Mouse (Mus musculus) hindbrain, embryonic 14.5 days (tissue): Measurements from ENCODE around the gene 5530401A14Rik. TPM values are rescaled to one million over a fixed set of nuclear protein-coding genes. Genes with fewer than 3 reads are reported as not detected.

ENCODE experiments used
- ATAC-seq: fragments of 200-750 bp; cut with Nextera tagmentation; 2 replicates; pipeline ENCODE4 v1.8.0; 2017; ENCODE audit warnings: moderate number of reproducible peaks, mild to moderate bottlenecking, moderate TSS enrichment, moderate library complexity; ENCODE audit not compliant: low FRiP score
- DNase-seq: peaks from one replicate; pipeline ENCODE4 v3.0.0-alpha.2; 2015; ENCODE audit warnings: low spot score
- H3K27ac ChIP-seq: fragments of 300-500 bp; sonication (generic); 2 replicates; pipeline ENCODE4 v1.5.1; 2014; ENCODE audit warnings: mild to moderate bottlenecking, moderate library complexity
- H3K27me3 ChIP-seq: fragments of 300-500 bp; sonication (generic); 2 replicates; pipeline ENCODE4 v1.6.1; 2014; ENCODE audit warnings: mild to moderate bottlenecking, low read length, mixed read lengths; ENCODE audit not compliant: control insufficient read depth, insufficient read depth
- H3K36me3 ChIP-seq: fragments of 300-500 bp; sonication (generic); replicated peaks from 2 replicates; pipeline ENCODE4 v1.6.1; 2014; ENCODE audit not compliant: control insufficient read depth, insufficient read depth
- H3K4me1 ChIP-seq: fragments of 300-500 bp; sonication (generic); replicated peaks from 2 replicates; pipeline ENCODE4 v1.6.1; 2014; ENCODE audit warnings: antibody characterized with exemption, low read length, mixed read lengths; ENCODE audit not compliant: control insufficient read depth, insufficient read depth
- H3K4me2 ChIP-seq: fragments of 300-500 bp; sonication (generic); replicated peaks from 2 replicates; pipeline ENCODE4 v1.6.1; 2014; ENCODE audit warnings: mild to moderate bottlenecking, moderate library complexity
- H3K4me3 ChIP-seq: fragments of 300-500 bp; sonication (generic); replicated peaks from 2 replicates; pipeline ENCODE4 v1.5.1; 2014; ENCODE audit warnings: mild to moderate bottlenecking, low read length
- H3K9ac ChIP-seq: fragments of 300-500 bp; sonication (generic); 2 replicates; pipeline ENCODE4 v1.6.1; 2014
- H3K9me3 ChIP-seq: fragments of 300-500 bp; sonication (generic); 2 replicates; pipeline ENCODE4 v1.6.1; 2016; ENCODE audit warnings: low read length; ENCODE audit not compliant: control insufficient read depth
- whole genome bisulfite sequencing: fragments of 180-500 bp; shearing (Covaris S2); extraction: QIAGEN DNeasy Blood & Tissue Kit; methylation state at CpG from one replicate; pipeline ENCODE4 v1.1.7; 2014; 5-methylcytosine and 5-hydroxymethylcytosine counted together
- polyA plus RNA-seq: library from polyadenylated mRNA; unstranded; fragments of >200 nt; fragmentation: Nextera tagmentation; extraction: Ambion mirVana; gene quantifications from 2 replicates; pipeline ENCODE4 v1.2.1, GENCODE M21; 2014

Gene 5530401A14Rik
- polyA plus RNA-seq, 1 experiment from 2014 or later: 0.91 TPM

DNA sequence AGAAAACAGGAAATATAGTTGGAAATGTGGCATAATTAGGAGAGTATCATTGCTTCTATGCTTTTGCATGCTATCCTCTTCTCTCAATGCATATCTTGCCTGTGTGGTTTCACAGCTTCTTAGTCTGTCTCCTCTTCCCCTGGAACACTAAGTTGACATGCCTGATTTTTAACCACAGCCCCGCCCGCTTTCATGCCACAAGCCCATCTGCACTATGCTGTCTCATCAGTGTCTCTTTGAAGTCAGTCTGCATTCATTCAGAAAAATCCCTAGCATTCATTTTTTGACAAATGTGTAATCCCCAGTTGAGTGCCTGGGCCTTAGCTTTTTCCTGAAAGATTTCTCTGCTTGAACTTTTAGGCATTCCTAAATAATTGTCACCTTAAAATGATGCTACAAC, 62.6 kb downstream of the 5530401A14Rik start:
- Histone ChIP-seq H3K4me1 (no peaks in the 10 kb centered on the region; the same call in 1 of the 2 replicates), H3K9me3 (0 out of 2 replicates have a peak, but pooled peaks cover 3% of the 10 kb centered on the region), H3K36me3 (no peaks in the 10 kb centered on the region), H3K4me3 (no peak overlapping the region), H3K27me3 (no peaks in the 10 kb centered on the region), H3K9ac (no peak overlapping the region), H3K27ac (no peak overlapping the region), H3K4me2 (no peak overlapping the region)
- WGBS: 87% methylated on average over 2 of the region's 2 CpGs
- DNase-seq: no peak
- no peak for ATAC-seq

DNA sequence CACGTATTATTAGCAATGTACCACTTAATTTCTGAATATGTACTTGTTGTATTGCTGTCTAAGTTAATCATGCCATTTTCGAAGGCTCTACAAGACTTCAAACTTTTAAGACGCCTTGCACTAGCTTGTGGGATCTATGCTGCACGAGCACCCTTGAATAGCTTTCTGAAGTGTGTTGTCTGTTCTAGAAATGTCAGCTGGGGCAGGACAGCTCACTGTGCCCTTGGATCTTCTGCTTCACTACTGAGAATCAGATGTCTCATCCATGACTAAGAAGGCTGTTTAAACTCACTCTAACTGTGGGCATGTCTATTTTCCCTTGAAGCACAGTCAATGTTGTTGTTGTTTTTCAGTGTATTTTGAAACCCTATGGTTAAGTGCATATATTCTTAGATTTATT, 63.2 kb downstream of the 5530401A14Rik start:
- WGBS: 93% methylated on average over 4 of the region's 4 CpGs
- no peak for DNase-seq
- 0 out of 2 replicates have a peak, but pooled peaks cover 3% of the 10 kb centered on the region for H3K9me3 ChIP-seq
- no peak overlapping the region for H3K4me3 ChIP-seq
- H3K4me1 ChIP-seq: no peaks in the 10 kb centered on the region; the same call in 1 of the 2 replicates
- no peaks in the 10 kb centered on the region for H3K27me3 ChIP-seq
- no peak overlapping the region for H3K4me2 ChIP-seq
- no peak for ATAC-seq
- H3K36me3 ChIP-seq: no peaks in the 10 kb centered on the region
- no peak overlapping the region for H3K27ac ChIP-seq
- no peak overlapping the region for H3K9ac ChIP-seq

DNA sequence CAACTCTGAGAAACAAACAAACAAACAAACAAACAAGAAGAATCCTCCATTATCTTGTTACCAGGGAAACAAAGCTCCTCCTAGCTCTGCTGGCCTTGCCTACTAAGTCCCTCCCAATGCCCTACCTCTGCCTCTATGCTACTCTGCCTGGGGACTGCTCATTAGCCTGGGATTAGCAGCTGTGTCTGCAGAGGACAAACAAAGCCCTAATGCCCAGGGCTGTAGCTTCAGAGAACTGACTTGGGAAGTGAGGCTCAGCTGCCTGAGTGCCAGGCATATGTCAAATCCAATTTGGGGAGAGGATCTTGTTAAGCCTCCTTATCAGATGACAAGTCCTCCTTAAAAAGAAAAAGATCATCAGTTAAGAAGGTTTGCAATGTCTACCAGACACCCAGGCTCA, 65.9 kb downstream of the 5530401A14Rik start:
- Histone ChIP-seq H3K36me3 (no peaks in the 10 kb centered on the region), H3K4me3 (no peak overlapping the region), H3K27ac (no peak overlapping the region), H3K4me2 (no peak overlapping the region), H3K9ac (no peak overlapping the region), H3K4me1 (no peaks in the 10 kb centered on the region; the same call in 1 of the 2 replicates), H3K9me3 (no peaks in the 10 kb centered on the region), H3K27me3 (no peaks in the 10 kb centered on the region)
- no peak for ATAC-seq
- DNase-seq: no peak

DNA sequence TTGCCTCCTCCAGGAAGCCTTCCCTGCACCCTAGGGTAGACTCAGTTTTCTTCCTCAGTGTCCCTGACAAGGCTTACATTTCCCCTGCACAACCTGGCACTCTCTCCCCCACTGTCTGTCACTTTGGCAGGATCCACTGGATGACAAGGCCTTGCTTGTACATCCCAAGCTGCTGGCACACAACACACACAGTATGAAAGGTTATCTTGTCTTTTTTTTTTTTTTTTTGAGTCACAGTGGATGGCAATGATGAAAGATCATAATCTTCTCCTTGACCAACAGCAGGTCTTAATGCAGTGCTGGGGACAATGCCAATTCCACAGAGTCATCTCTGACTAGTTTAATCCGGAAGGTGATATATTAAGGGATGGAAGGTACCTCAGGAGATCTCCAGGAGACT, 77.0 kb downstream of the 5530401A14Rik start:
- DNase-seq: no peak
- Histone ChIP-seq H3K4me1 (no peaks in the 10 kb centered on the region), H3K9me3 (no peaks in the 10 kb centered on the region), H3K4me3 (no peak overlapping the region), H3K36me3 (no peaks in the 10 kb centered on the region), H3K9ac (no peak overlapping the region), H3K27me3 (no peaks in the 10 kb centered on the region), H3K27ac (no peak overlapping the region), H3K4me2 (no peak overlapping the region)
- no peak for ATAC-seq
- 86% methylated on average over 1 of the region's 1 CpGs for WGBS

DNA sequence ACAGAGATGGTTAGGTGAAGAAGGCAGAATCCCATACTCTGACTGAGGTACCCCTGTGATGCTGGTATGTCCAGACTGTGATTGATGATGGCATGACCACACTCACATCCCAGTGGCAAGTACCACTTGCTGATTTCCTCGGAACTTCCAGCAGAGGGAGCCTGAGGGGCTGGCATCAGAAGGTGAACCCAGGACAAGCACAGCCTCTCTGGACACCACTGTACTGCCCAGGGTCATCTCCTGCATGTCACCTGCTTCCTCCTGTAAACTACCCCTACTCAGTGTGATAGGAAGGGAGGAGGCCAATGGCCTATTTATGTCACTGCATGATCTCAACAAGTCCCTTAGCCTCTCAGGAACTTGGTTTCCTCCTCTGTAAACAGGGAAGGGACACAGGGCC, 80.5 kb downstream of the 5530401A14Rik start:
- H3K27me3 ChIP-seq: no peaks in the 10 kb centered on the region
- H3K9me3 ChIP-seq: no peaks in the 10 kb centered on the region
- ATAC-seq: no peak
- H3K27ac ChIP-seq: no peak overlapping the region
- H3K9ac ChIP-seq: no peak overlapping the region
- no peak for DNase-seq
- H3K4me2 ChIP-seq: no peak overlapping the region
- no peak overlapping the region for H3K4me3 ChIP-seq
- H3K36me3 ChIP-seq: no peaks in the 10 kb centered on the region
- 0% methylated on average over 1 of the region's 1 CpGs for WGBS
- no peaks in the 10 kb centered on the region for H3K4me1 ChIP-seq

DNA sequence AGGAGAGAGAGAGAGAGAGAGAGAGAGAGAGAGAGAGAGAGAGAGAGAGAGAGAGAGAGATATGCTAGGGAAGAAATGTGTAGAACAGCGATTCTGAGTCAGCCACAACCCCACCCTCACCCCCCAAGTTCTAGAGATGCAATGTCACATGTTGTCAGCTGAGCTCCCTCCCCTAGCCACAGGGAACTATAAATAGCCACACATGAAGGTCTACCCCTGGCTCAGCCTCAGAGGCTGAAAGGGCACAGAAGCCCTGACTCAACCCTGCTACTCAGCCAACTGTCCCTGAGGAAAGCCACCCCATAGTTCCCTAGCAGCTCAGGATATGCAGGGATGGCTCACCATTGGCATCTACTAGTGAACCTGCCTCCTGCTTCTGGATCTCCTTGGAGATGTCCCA, 81.7 kb downstream of the 5530401A14Rik start:
- Histone ChIP-seq H3K27me3 (no peaks in the 10 kb centered on the region), H3K4me1 (no peaks in the 10 kb centered on the region), H3K9me3 (no peaks in the 10 kb centered on the region), H3K4me3 (no peak overlapping the region), H3K36me3 (no peaks in the 10 kb centered on the region), H3K27ac (no peak overlapping the region), H3K4me2 (no peak overlapping the region), H3K9ac (no peak overlapping the region)
- DNase-seq (no peak), ATAC-seq (no peak)
- 100% methylated on average over 1 of the region's 1 CpGs for WGBS

Other genes starting within 250 kb of the 5530401A14Rik start
- gene Asic2, start 107.8 kb downstream of the 5530401A14Rik start, polyA plus RNA-seq: 12.4 and 14.7 TPM in 2 replicates
- 0.78 TPM in 1 of 2 replicates, not detected in the other for gene Ccl2, start 174.9 kb downstream of the 5530401A14Rik start, polyA plus RNA-seq
- not detected in 2 replicates for gene Gm17268, start 177.9 kb downstream of the 5530401A14Rik start, polyA plus RNA-seq
- gene Ccl7, start 185.0 kb downstream of the 5530401A14Rik start, polyA plus RNA-seq: 0.90 and 1.9 TPM in 2 replicates
- 0.19 TPM in 1 of 2 replicates, not detected in the other for gene Ccl11, start 197.2 kb downstream of the 5530401A14Rik start, polyA plus RNA-seq
- gene Ccl12, start 241.2 kb downstream of the 5530401A14Rik start, polyA plus RNA-seq: 2.2 and 3.1 TPM in 2 replicates